In the genomic region with DNA sequence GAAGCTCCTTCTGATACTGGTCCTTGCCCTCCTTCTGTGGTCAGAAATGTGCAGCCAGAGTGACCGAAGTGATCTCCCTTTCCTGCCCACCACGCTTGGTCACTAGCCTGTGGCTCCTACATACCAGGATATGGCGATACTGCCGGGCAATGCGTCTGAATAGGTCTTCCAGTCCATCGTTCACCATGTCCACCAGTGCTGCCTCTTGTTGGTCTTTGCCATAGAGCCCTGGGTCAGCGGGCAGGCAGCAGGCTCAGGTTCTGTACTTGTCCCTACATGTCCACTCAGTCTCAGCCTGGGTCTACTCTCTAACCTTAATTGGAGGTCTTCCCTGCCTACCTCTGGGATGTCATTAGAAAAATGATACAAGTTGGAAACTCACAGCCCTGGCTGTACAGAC, we compare ENCODE assay signal across 19 mouse cellular contexts. TPM values are rescaled to one million over a fixed set of nuclear protein-coding genes. Genes with fewer than 3 reads are reported as not detected.
"Had no signal": no experiment of that assay in that cellular context is flagged by ENCODE, and none has a peak within 500 bp of the region (broad histone marks: within the 10 kb centered on the region; RNA-seq: fewer than 3 reads in every experiment).

No protein-coding gene starts in this region.

- H3K4me1 ChIP-seq: limb, embryonic 10.5 days; midbrain, embryonic 12.5 days; neural tube, embryonic 13.5 days; stomach, embryonic 15.5 days had no signal

- H3K36me3 ChIP-seq: limb, embryonic 10.5 days; midbrain, embryonic 12.5 days; neural tube, embryonic 13.5 days; stomach, embryonic 15.5 days had no signal

- DNase-seq: kidney, adult 18-20 months; kidney, postnatal 10 days; lung, embryonic 14.5 days; lung, postnatal 10 days; right cerebral cortex, postnatal 14 days; thymus, postnatal 4 days had no signal

- H3K9ac ChIP-seq: lung, embryonic 14.5 days; midbrain, embryonic 12.5 days; neural tube, embryonic 13.5 days; stomach, embryonic 15.5 days had no signal

- ATAC-seq: inflammation-experienced regulatory T-cells, adult 6 months; midbrain, embryonic 16.5 days had no signal

- H3K4me3 ChIP-seq: left cerebral cortex, adult 2 months; limb, embryonic 10.5 days; midbrain, embryonic 12.5 days; neural tube, embryonic 13.5 days; stomach, embryonic 15.5 days had no signal

- H3K27me3 ChIP-seq: midbrain, embryonic 12.5 days; neural tube, embryonic 13.5 days; stomach, embryonic 15.5 days had no signal

- H3K27ac ChIP-seq: left cerebral cortex, adult 2 months; limb, embryonic 10.5 days; midbrain, embryonic 12.5 days; neural tube, embryonic 13.5 days; stomach, embryonic 15.5 days had no signal

- H3K4me2 ChIP-seq: lung, embryonic 14.5 days; midbrain, embryonic 12.5 days; neural tube, embryonic 13.5 days; stomach, embryonic 15.5 days had no signal

- H3K9me3 ChIP-seq: limb, embryonic 10.5 days; midbrain, embryonic 12.5 days; neural tube, embryonic 13.5 days; stomach, embryonic 15.5 days had no signal

RNA-seq across cellular contexts. Expression of a gene that starts 1.4 kb away (rescaled TPM):
- total RNA-seq: layer of hippocampus, postnatal 25 days; left cerebral cortex, adult 2 months; left cerebral cortex, postnatal 14 days had no signal
- polyA plus RNA-seq: limb, embryonic 10.5 days; lung, embryonic 14.5 days; midbrain, embryonic 12.5 days; midbrain, embryonic 16.5 days; neural tube, embryonic 13.5 days; testis, adult 2 months had no signal

RNA-seq across cellular contexts. Expression of a gene that starts 12.1 kb away (rescaled TPM):
- total RNA-seq: megakaryocyte-erythroid progenitor cell, adult 5-6 weeks had no signal

RNA-seq across cellular contexts. Expression of a gene that starts 23.4 kb away (rescaled TPM):
- total RNA-seq: layer of hippocampus, postnatal 25 days; left cerebral cortex, adult 2 months; left cerebral cortex, postnatal 14 days; megakaryocyte-erythroid progenitor cell, adult 5-6 weeks had no signal
- polyA plus RNA-seq: inflammation-experienced regulatory T-cells, adult 6 months; kidney, embryonic 14.5 days; limb, embryonic 10.5 days; limb, embryonic 14.5 days; lung, embryonic 14.5 days; midbrain, embryonic 12.5 days; midbrain, embryonic 16.5 days; neural tube, embryonic 13.5 days; testis, adult 2 months had no signal
